Mouse (Mus musculus): ENCODE data around the gene Gm45140. TPM values are rescaled to one million over a fixed set of nuclear protein-coding genes. Genes with fewer than 3 reads are reported as not detected.
A peak's percentile ranks its signal among the peaks of the same experiment; 100 is the strongest.

Gm45140 gene
- polyA plus RNA-seq, 1 experiment from 2014 or later: 0.94 TPM

DNA sequence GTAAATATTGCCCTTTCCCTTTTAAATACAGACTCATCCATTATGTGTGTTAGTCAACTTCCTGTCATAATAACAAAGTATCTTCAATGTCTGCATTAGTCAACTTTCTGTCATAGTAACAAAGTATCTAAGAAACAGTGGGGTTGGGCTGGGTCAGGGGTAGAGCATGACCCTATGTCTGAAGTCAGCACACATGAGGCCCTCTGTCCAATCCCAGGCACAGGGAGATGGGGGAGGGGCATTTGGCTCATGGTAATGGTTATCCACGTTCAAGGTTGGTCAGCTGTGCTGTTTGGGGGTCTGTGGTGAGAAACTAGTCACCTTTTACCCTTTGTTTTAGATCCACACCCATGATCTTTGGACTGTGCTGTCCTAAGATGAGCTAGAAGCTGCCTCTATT, 90.3 kb downstream of the Gm45140 start:
- Histone ChIP-seq H3K27me3 (replicated peaks; ENCODE audit: insufficient read depth, low read length) (no peaks in the 10 kb centered on the region), H3K4me1 (ENCODE audit: insufficient read depth, low read depth, low read length) (no peaks in the 10 kb centered on the region; the same call in 1 of the 2 replicates), H3K9me3 (ENCODE audit: low read length) (no peaks in the 10 kb centered on the region), H3K9ac (replicated peaks; ENCODE audit: low read depth) (no peak overlapping the region), H3K4me3 (ENCODE audit: low read depth, low read length) (no peak overlapping the region), H3K27ac (ENCODE audit: low read length) (peak overlapping the region; percentile 6; the same call in 1 of the 2 replicates), H3K36me3 (ENCODE audit: insufficient read depth, low read length) (no peaks in the 10 kb centered on the region), H3K4me2 (replicated peaks; ENCODE audit: low read depth, low read length) (no peak overlapping the region)
- 0 out of 2 replicates have a peak, but pooled peaks have one; percentile 48 for TF ChIP-seq EP300 (IDR thresholded peaks at IDR 0.05)
- TF ChIP-seq CTCF (IDR thresholded peaks at IDR 0.05): no peak
- DNase-seq (ENCODE audit: low spot score) (peak; percentile 39), ATAC-seq (peak; percentile 36; the same call in 1 of the 2 replicates)
- WGBS: 14% methylated on average over 1 of the region's 1 CpGs

DNA sequence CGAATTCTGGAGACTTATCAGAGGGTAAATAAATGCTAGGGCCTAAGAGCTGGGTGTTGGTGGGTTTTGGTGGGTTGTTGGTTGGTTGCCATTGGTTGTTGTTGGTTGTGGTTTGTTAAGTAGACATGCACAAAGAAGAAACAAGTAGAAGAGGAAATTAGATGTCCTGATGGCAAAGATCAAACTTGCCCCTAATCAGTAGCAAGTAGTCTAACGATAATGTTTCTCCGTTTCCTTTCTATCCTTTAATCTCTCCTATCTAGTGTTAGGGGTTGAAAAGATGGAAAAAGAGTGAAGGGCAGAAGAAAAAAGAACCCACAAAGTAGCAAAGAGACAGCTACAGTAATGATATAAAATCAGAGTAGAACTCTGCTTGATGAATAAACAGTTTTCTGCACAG, 91.0 kb downstream of the Gm45140 start:
- TF ChIP-seq CTCF (IDR thresholded peaks at IDR 0.05) (no peak), EP300 (IDR thresholded peaks at IDR 0.05) (no peak)
- no peak overlapping the region for H3K4me2 ChIP-seq (replicated peaks; ENCODE audit: low read depth, low read length)
- no peaks in the 10 kb centered on the region for H3K9me3 ChIP-seq (ENCODE audit: low read length)
- no peaks in the 10 kb centered on the region for H3K27me3 ChIP-seq (replicated peaks; ENCODE audit: insufficient read depth, low read length)
- WGBS: 76% methylated on average over 3 of the region's 3 CpGs
- no peaks in the 10 kb centered on the region for H3K36me3 ChIP-seq (ENCODE audit: insufficient read depth, low read length)
- DNase-seq (ENCODE audit: low spot score) (no peak), ATAC-seq (no peak)
- no peak overlapping the region for H3K27ac ChIP-seq (ENCODE audit: low read length)
- no peak overlapping the region for H3K9ac ChIP-seq (replicated peaks; ENCODE audit: low read depth)
- H3K4me1 ChIP-seq (ENCODE audit: insufficient read depth, low read depth, low read length): no peaks in the 10 kb centered on the region; the same call in 1 of the 2 replicates
- H3K4me3 ChIP-seq (ENCODE audit: low read depth, low read length): no peak overlapping the region

DNA sequence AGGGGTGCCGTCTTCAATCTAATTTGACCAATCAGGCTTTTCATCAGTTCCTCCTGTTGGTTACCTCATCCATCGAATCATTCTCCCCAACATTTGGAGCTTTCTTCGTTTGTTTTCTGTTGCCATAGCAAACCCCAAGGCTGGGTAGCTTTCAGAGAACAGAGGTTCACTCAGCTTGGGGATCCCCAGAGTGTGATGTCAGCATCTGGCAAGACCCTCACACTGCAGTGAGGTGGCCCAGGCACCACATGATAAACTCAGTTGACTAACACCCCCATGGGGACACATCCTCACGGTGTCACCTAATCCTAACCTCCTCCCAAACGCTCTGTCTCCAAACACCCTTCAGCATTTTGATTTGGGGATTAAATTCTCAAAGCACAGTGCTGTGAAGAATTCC, 92.3 kb downstream of the Gm45140 start:
- no peaks in the 10 kb centered on the region for H3K27me3 ChIP-seq (replicated peaks; ENCODE audit: insufficient read depth, low read length)
- 74% methylated on average over 5 of the region's 5 CpGs for WGBS
- H3K9me3 ChIP-seq (ENCODE audit: low read length): no peaks in the 10 kb centered on the region
- ATAC-seq (no peak), DNase-seq (ENCODE audit: low spot score) (no peak)
- TF ChIP-seq CTCF (IDR thresholded peaks at IDR 0.05) (no peak), EP300 (IDR thresholded peaks at IDR 0.05) (no peak)
- H3K36me3 ChIP-seq (ENCODE audit: insufficient read depth, low read length): no peaks in the 10 kb centered on the region
- H3K9ac ChIP-seq (replicated peaks; ENCODE audit: low read depth): no peak overlapping the region
- no peaks in the 10 kb centered on the region; the same call in 1 of the 2 replicates for H3K4me1 ChIP-seq (ENCODE audit: insufficient read depth, low read depth, low read length)
- H3K27ac ChIP-seq (ENCODE audit: low read length): no peak overlapping the region
- H3K4me3 ChIP-seq (ENCODE audit: low read depth, low read length): no peak overlapping the region
- no peak overlapping the region for H3K4me2 ChIP-seq (replicated peaks; ENCODE audit: low read depth, low read length)

DNA sequence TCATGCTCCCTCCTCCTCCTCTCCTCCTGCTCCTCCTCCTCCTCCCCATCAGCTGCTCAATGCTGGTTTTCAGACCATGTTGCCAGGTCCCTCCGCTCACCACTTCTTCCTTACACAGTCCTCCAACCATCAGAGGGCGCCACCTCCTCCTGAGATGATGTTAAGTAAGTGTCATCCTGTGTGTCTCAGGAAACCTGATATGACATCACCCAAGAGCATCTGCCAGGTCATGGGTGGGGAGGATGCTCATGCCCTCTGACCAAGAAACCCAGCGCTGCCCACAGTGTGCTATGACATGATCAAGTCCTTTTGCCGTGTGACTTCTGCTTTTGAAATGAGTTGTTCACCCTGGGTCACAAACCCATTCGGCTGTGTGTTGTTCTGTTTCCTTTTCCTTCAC, 92.8 kb downstream of the Gm45140 start:
- H3K4me1 ChIP-seq (ENCODE audit: insufficient read depth, low read depth, low read length): no peaks in the 10 kb centered on the region; the same call in 1 of the 2 replicates
- no peaks in the 10 kb centered on the region for H3K9me3 ChIP-seq (ENCODE audit: low read length)
- H3K36me3 ChIP-seq (ENCODE audit: insufficient read depth, low read length): no peaks in the 10 kb centered on the region
- no peaks in the 10 kb centered on the region for H3K27me3 ChIP-seq (replicated peaks; ENCODE audit: insufficient read depth, low read length)
- ATAC-seq: peak; percentile 25
- H3K27ac ChIP-seq (ENCODE audit: low read length): no peak overlapping the region
- 84% methylated on average over 5 of the region's 5 CpGs for WGBS
- no peak overlapping the region for H3K9ac ChIP-seq (replicated peaks; ENCODE audit: low read depth)
- H3K4me2 ChIP-seq (replicated peaks; ENCODE audit: low read depth, low read length): no peak overlapping the region
- DNase-seq (ENCODE audit: low spot score): no peak
- H3K4me3 ChIP-seq (ENCODE audit: low read depth, low read length): no peak overlapping the region
- TF ChIP-seq EP300 (IDR thresholded peaks at IDR 0.05) (no peak), CTCF (IDR thresholded peaks at IDR 0.05) (peak; percentile 54)

DNA sequence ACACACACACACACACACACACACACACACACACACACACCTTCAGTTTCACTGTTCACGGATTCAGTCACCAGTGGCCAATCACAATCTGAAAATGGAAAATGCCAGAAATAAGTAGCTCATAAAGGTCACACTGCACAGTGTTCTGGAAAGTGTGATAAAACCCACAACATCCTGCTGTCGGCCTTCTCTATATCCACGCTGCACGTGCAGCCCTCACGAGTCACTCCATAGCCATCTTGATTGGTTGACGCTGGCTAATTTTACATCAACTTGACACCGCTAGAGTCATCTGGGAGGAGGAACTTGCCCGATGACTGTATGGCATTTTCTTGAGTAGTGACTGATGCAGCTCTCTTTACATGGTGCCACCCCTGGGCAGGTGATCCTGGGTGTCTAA, 93.6 kb downstream of the Gm45140 start:
- no peaks in the 10 kb centered on the region for H3K9me3 ChIP-seq (ENCODE audit: low read length)
- no peak overlapping the region for H3K4me3 ChIP-seq (ENCODE audit: low read depth, low read length)
- WGBS: 76% methylated on average over 8 of the region's 8 CpGs
- H3K9ac ChIP-seq (replicated peaks; ENCODE audit: low read depth): no peak overlapping the region
- ATAC-seq: no peak
- TF ChIP-seq EP300 (IDR thresholded peaks at IDR 0.05) (no peak), CTCF (IDR thresholded peaks at IDR 0.05) (no peak)
- no peaks in the 10 kb centered on the region for H3K36me3 ChIP-seq (ENCODE audit: insufficient read depth, low read length)
- H3K27me3 ChIP-seq (replicated peaks; ENCODE audit: insufficient read depth, low read length): no peaks in the 10 kb centered on the region
- no peak for DNase-seq (ENCODE audit: low spot score)
- no peak overlapping the region for H3K27ac ChIP-seq (ENCODE audit: low read length)
- no peaks in the 10 kb centered on the region; the same call in 1 of the 2 replicates for H3K4me1 ChIP-seq (ENCODE audit: insufficient read depth, low read depth, low read length)
- H3K4me2 ChIP-seq (replicated peaks; ENCODE audit: low read depth, low read length): no peak overlapping the region

DNA sequence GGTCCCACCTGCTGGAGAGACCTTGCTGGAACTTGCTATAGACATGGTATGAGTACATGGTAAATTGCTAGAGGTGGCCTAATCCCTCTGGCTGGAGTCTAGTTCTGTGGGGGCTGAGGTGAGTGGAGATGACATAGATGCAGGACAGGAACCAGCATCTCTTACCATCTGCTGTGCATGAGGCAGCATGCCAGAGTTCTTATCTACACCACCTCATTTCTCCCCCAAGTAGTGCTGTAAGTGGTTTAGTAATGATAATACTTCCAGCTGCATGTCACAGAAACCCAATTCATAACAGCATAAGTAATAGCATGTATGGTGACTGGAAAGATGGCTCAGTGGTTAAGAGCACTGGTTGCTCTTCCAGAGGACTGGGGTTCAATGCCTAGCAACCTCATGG, 95.1 kb downstream of the Gm45140 start:
- DNase-seq (ENCODE audit: low spot score) (no peak), ATAC-seq (no peak)
- H3K27me3 ChIP-seq (replicated peaks; ENCODE audit: insufficient read depth, low read length): no peaks in the 10 kb centered on the region
- no peak overlapping the region for H3K4me2 ChIP-seq (replicated peaks; ENCODE audit: low read depth, low read length)
- no peak overlapping the region for H3K27ac ChIP-seq (ENCODE audit: low read length)
- TF ChIP-seq CTCF (IDR thresholded peaks at IDR 0.05) (no peak), EP300 (IDR thresholded peaks at IDR 0.05) (no peak)
- H3K9ac ChIP-seq (replicated peaks; ENCODE audit: low read depth): no peak overlapping the region
- no peak overlapping the region for H3K4me3 ChIP-seq (ENCODE audit: low read depth, low read length)
- H3K36me3 ChIP-seq (ENCODE audit: insufficient read depth, low read length): no peaks in the 10 kb centered on the region
- H3K4me1 ChIP-seq (ENCODE audit: insufficient read depth, low read depth, low read length): no peaks in the 10 kb centered on the region; the same call in 1 of the 2 replicates
- no peaks in the 10 kb centered on the region for H3K9me3 ChIP-seq (ENCODE audit: low read length)

DNA sequence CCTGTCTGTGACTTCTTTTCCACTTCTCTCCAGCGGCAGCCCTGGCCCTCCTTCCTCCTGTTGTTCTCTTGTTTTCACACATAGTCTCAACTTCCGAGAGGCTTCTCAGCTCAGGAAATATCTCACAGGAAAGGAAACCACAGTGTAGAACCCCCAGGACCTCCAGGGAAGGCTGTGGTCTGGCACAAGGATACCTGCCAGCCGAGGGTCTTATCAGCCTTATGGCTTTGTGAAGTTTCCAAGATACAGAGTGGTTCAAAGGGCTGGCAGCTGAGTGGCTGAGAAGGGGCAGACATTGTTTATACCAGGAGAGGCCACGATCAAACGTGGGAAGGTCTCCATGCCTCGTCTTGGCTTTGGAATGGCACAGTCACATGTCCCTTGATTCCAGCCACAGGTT, 95.7 kb downstream of the Gm45140 start:
- no peaks in the 10 kb centered on the region for H3K36me3 ChIP-seq (ENCODE audit: insufficient read depth, low read length)
- WGBS: 18% methylated on average over 6 of the region's 6 CpGs
- no peaks in the 10 kb centered on the region; the same call in 1 of the 2 replicates for H3K4me1 ChIP-seq (ENCODE audit: insufficient read depth, low read depth, low read length)
- no peak overlapping the region for H3K9ac ChIP-seq (replicated peaks; ENCODE audit: low read depth)
- H3K4me2 ChIP-seq (replicated peaks; ENCODE audit: low read depth, low read length): no peak overlapping the region
- no peak overlapping the region for H3K27ac ChIP-seq (ENCODE audit: low read length)
- ATAC-seq (no peak), DNase-seq (ENCODE audit: low spot score) (no peak)
- no peaks in the 10 kb centered on the region for H3K9me3 ChIP-seq (ENCODE audit: low read length)
- no peaks in the 10 kb centered on the region for H3K27me3 ChIP-seq (replicated peaks; ENCODE audit: insufficient read depth, low read length)
- H3K4me3 ChIP-seq (ENCODE audit: low read depth, low read length): no peak overlapping the region
- TF ChIP-seq CTCF (IDR thresholded peaks at IDR 0.05) (no peak), EP300 (IDR thresholded peaks at IDR 0.05) (no peak)

Other genes with a start within 250 kb of the Gm45140 start
- 0.41 and 0.52 TPM in 2 replicates for gene Prokr1, start 245.1 kb downstream of the Gm45140 start, polyA plus RNA-seq (2015; fragmentation: Nextera tagmentation; extraction: Ambion mirVana)
- gene Aplf, start 163.6 kb downstream of the Gm45140 start, polyA plus RNA-seq (2015; fragmentation: Nextera tagmentation; extraction: Ambion mirVana): 8.7 and 10.0 TPM in 2 replicates
- gene Efcc1, start 104.9 kb downstream of the Gm45140 start, polyA plus RNA-seq (2015; fragmentation: Nextera tagmentation; extraction: Ambion mirVana): 4.0 and 5.9 TPM in 2 replicates
- 8.3 and 9.1 TPM in 2 replicates for gene Gp9, start 57.7 kb downstream of the Gm45140 start, polyA plus RNA-seq (2015; fragmentation: Nextera tagmentation; extraction: Ambion mirVana)
- gene Rab43, start 23.6 kb downstream of the Gm45140 start, polyA plus RNA-seq (2015; fragmentation: Nextera tagmentation; extraction: Ambion mirVana): 13.5 and 15.1 TPM in 2 replicates
- 21.4 and 24.1 TPM in 2 replicates for gene Isy1, start 3.0 kb upstream of the Gm45140 start, polyA plus RNA-seq (2015; fragmentation: Nextera tagmentation; extraction: Ambion mirVana)
- gene Cnbp, start 15.3 kb upstream of the Gm45140 start, polyA plus RNA-seq (2015; fragmentation: Nextera tagmentation; extraction: Ambion mirVana): 565 and 604 TPM in 2 replicates
- 72.2 and 75.4 TPM in 2 replicates for gene Copg1, start 52.0 kb upstream of the Gm45140 start, polyA plus RNA-seq (2015; fragmentation: Nextera tagmentation; extraction: Ambion mirVana)
- 33.5 and 34.5 TPM in 2 replicates for gene Hmces, start 78.1 kb upstream of the Gm45140 start, polyA plus RNA-seq (2015; fragmentation: Nextera tagmentation; extraction: Ambion mirVana)
- gene H1fx, start 145.8 kb upstream of the Gm45140 start, polyA plus RNA-seq (2015; fragmentation: Nextera tagmentation; extraction: Ambion mirVana): 9.1 and 11.5 TPM in 2 replicates
- gene Rab7, start 209.5 kb upstream of the Gm45140 start, polyA plus RNA-seq (2015; fragmentation: Nextera tagmentation; extraction: Ambion mirVana): 242 and 253 TPM in 2 replicates
- 209 and 226 TPM in 2 replicates for gene Rpn1, start 248.7 kb upstream of the Gm45140 start, polyA plus RNA-seq (2015; fragmentation: Nextera tagmentation; extraction: Ambion mirVana)